Mouse (Mus musculus): ENCODE results near the gene Tgfa.

GRCm38 (mm10) chr6:86324400-86324799 lies 129.4 kb downstream of the Tgfa start:
- TF ChIP-seq CTCF (conservative IDR thresholded peaks at IDR 0.05; ENCODE audit: insufficient read depth, insufficient read length, low read depth, low read length) (no peak), POLR2A (IDR thresholded peaks at IDR 0.05; ENCODE audit: low read depth, low read length) (no peak)

All from kidney, adult 2 months (tissue).